Mouse (Mus musculus) intestine, postnatal 0 days (tissue): ENCODE data around the gene Inpp5e. TPM values are rescaled to one million over a fixed set of nuclear protein-coding genes. Genes with fewer than 3 reads are reported as not detected.
A peak's percentile ranks its signal among the peaks of the same experiment; 100 is the strongest.

Experiments used
- ATAC-seq: fragments of 200-750 bp; cut with Nextera tagmentation; 2 replicates; pipeline ENCODE4 v1.8.0; 2017; ENCODE audit warnings: mild to moderate bottlenecking, moderate TSS enrichment, moderate library complexity
- H3K27ac ChIP-seq: fragments of 300-500 bp; sonication (generic); 2 replicates; pipeline ENCODE4 v1.5.1; 2014; ENCODE audit warnings: mild to moderate bottlenecking, low read depth, low read length, moderate library complexity
- H3K27me3 ChIP-seq: fragments of 300-500 bp; sonication (generic); replicated peaks from 2 replicates; pipeline ENCODE4 v1.6.1; 2014; ENCODE audit warnings: low read length, mixed read lengths; ENCODE audit not compliant: control insufficient read depth, insufficient read depth
- H3K36me3 ChIP-seq: fragments of 300-500 bp; sonication (generic); 2 replicates; pipeline ENCODE4 v1.6.1; 2014; ENCODE audit warnings: mild to moderate bottlenecking, moderate library complexity; ENCODE audit not compliant: control insufficient read depth, insufficient read depth
- H3K4me1 ChIP-seq: fragments of 300-500 bp; sonication (generic); replicated peaks from 2 replicates; pipeline ENCODE4 v1.6.1; 2014; ENCODE audit warnings: antibody characterized with exemption, low read length, mixed read lengths; ENCODE audit not compliant: control insufficient read depth, insufficient read depth
- H3K4me2 ChIP-seq: fragments of 300-500 bp; sonication (generic); replicated peaks from 2 replicates; pipeline ENCODE4 v1.6.1; 2014; ENCODE audit warnings: low read depth, mild to moderate bottlenecking, moderate library complexity
- H3K4me3 ChIP-seq: fragments of 300-500 bp; sonication (generic); 2 replicates; pipeline ENCODE4 v1.5.1; 2014; ENCODE audit warnings: low read depth, low read length
- H3K9ac ChIP-seq: fragments of 300-500 bp; sonication (generic); 2 replicates; pipeline ENCODE4 v1.6.1; 2014; ENCODE audit warnings: mild to moderate bottlenecking, low read depth, low read length
- H3K9me3 ChIP-seq: fragments of 300-500 bp; sonication (generic); 2 replicates; pipeline ENCODE4 v1.6.1; 2016; ENCODE audit warnings: mixed run types; ENCODE audit not compliant: control insufficient read depth
- CTCF ChIP-seq: sonication (generic); IDR thresholded peaks from 2 replicates; pipeline ENCODE4 v1.5.1; 2016; ENCODE audit warnings: low read depth, mild to moderate bottlenecking, control low read depth, antibody characterized with exemption, moderate library complexity
- WGBS: fragments of 180-500 bp; shearing (Covaris S2); extraction: QIAGEN DNeasy Blood & Tissue Kit; methylation state at CpG from one replicate; pipeline ENCODE4 v1.1.7; 2014; 5-methylcytosine and 5-hydroxymethylcytosine counted together
- polyA plus RNA-seq: library from polyadenylated mRNA; unstranded; fragments of >200 nt; fragmentation: Nextera tagmentation; extraction: Ambion mirVana; gene quantifications from 2 replicates; pipeline ENCODE4 v1.2.1, GENCODE M21; 2015

Gene Inpp5e
- polyA plus RNA-seq, 1 experiment from 2014 or later: 6.8 TPM

DNA sequence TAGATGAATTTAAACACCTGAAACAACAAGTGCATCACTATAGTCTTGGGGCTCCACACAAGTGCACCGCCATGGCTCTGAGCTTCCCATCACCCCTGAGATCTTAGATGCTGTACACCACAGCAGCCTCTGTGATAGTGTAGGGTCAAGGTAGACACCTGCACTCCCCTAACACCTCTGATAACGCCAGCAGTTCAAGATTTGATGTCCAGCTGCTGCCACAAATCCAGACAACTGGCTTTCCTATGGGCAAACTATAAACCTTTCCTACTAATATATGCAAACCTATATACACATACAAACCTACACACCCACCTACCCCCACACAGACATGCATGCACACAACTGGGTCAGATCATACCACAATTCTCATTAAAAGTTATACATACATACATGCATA, 15.5 kb upstream of the Inpp5e start:
- no peak for TF ChIP-seq CTCF
- no peak overlapping the region for H3K4me3 ChIP-seq
- 96% methylated on average over 2 of the region's 2 CpGs for WGBS
- H3K27ac ChIP-seq: no peak overlapping the region
- peaks cover 99% of the 10 kb centered on the region for H3K36me3 ChIP-seq
- no peak overlapping the region for H3K9ac ChIP-seq
- H3K4me2 ChIP-seq: no peak overlapping the region
- ATAC-seq: no peak
- no peaks in the 10 kb centered on the region for H3K27me3 ChIP-seq
- H3K4me1 ChIP-seq: no peaks in the 10 kb centered on the region
- H3K9me3 ChIP-seq: no peaks in the 10 kb centered on the region

DNA sequence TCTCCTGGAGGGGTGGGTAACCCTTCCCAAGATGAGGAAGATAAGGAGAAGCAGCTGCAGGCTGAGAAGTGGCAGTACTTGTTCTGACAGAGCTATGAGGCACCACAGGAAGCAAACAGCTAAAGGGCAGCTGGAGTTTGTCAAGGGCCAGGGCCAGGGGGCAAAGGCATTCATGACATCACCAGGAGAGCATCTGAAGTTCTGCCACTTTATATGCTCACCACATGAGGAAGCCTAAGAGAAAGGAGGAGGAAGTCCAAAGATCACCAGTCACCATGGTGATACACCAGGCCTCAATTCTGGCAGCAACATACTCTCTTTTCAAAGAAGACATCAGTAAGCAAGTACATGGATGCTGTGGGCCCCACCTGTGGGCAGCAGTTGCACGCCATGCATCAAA, 14.1 kb upstream of the Inpp5e start:
- TF ChIP-seq CTCF: no peak
- 63% methylated on average over 1 of the region's 1 CpGs for WGBS
- peak; percentile 89 for ATAC-seq
- H3K9me3 ChIP-seq: no peaks in the 10 kb centered on the region
- no peaks in the 10 kb centered on the region for H3K4me1 ChIP-seq
- H3K4me2 ChIP-seq: no peak overlapping the region
- H3K36me3 ChIP-seq: peaks cover 95% of the 10 kb centered on the region
- H3K27me3 ChIP-seq: no peaks in the 10 kb centered on the region
- no peak overlapping the region for H3K9ac ChIP-seq
- H3K4me3 ChIP-seq: no peak overlapping the region
- H3K27ac ChIP-seq: peak overlapping the region; percentile 15; the same call in 1 of the 2 replicates

- Histone ChIP-seq H3K9me3 (no peaks in the 10 kb centered on the region), H3K4me2 (no peak overlapping the region), H3K27me3 (no peaks in the 10 kb centered on the region), H3K9ac (no peak overlapping the region), H3K4me3 (no peak overlapping the region), H3K36me3 (peaks cover 95% of the 10 kb centered on the region), H3K27ac (no peak overlapping the region), H3K4me1 (no peaks in the 10 kb centered on the region)
- 95% methylated on average over 2 of the region's 2 CpGs for WGBS
- TF ChIP-seq CTCF: no peak
- ATAC-seq: no peak
These were observed 13.0 kb upstream of the Inpp5e start for GRCm38 (mm10) chr2:26421969-26422368.

DNA sequence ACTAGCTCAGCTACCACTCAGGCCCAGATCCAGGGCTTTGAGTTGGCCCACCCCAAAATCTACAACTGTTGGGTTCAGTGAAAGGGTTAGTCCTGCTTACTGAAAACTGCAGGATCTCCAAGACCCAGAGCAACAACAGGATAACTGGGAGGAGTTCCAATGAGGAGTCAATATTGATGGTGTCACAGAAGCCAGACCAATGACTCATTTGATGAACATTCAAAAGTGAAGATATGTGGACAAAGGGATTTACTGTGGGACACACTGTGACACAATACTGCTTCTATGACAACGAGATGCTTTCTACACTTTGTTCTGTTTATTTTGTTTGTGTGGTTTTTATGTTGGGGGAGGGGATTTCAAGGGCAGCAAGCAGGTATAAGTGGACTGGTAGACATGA, 9.1 kb upstream of the Inpp5e start:
- no peak overlapping the region for H3K4me2 ChIP-seq
- no peaks in the 10 kb centered on the region for H3K9me3 ChIP-seq
- no peak overlapping the region for H3K9ac ChIP-seq
- 90% methylated on average over 1 of the region's 1 CpGs for WGBS
- H3K36me3 ChIP-seq: peaks cover 92% of the 10 kb centered on the region
- no peak overlapping the region for H3K4me3 ChIP-seq
- no peaks in the 10 kb centered on the region for H3K27me3 ChIP-seq
- H3K4me1 ChIP-seq: no peaks in the 10 kb centered on the region
- no peak overlapping the region for H3K27ac ChIP-seq
- TF ChIP-seq CTCF: no peak
- no peak for ATAC-seq

GRCm38 (mm10) chr2:26417066-26417465, 8.1 kb upstream of the Inpp5e start:
- Histone ChIP-seq H3K9ac (no peak overlapping the region), H3K36me3 (peaks cover 92% of the 10 kb centered on the region), H3K27me3 (no peaks in the 10 kb centered on the region), H3K4me2 (no peak overlapping the region), H3K9me3 (no peaks in the 10 kb centered on the region), H3K4me1 (no peaks in the 10 kb centered on the region), H3K27ac (no peak overlapping the region), H3K4me3 (no peak overlapping the region)
- no peak for ATAC-seq
- no peak for TF ChIP-seq CTCF

DNA sequence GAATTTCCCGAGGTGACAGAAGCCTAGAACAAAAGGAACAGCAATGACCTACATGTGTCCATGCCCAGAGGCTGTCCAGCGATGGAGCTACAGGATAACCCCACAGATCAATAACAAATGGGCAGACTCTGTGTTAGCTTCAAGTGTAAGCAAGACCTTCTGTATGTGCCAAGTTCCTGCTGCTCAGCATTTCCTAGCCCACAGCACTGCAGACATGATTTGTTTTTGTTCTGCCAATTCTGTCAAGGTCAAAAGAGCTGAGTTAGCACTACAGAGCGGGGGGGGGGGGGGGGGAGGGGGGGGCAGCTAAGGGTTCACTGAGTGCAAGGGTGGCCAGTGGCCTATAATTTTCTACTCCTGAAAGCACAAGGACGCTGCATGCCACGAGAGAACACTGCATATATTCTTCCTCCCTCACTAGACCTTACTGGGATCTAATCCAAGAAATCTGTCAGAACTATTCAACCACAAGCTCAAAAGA, 2.0 kb upstream of the Inpp5e start:
- Histone ChIP-seq H3K4me2 (no peak overlapping the region), H3K4me3 (no peak overlapping the region), H3K9ac (no peak overlapping the region), H3K4me1 (0 out of 2 replicates have a peak, but pooled peaks cover 9% of the 10 kb centered on the region), H3K27ac (no peak overlapping the region), H3K9me3 (no peaks in the 10 kb centered on the region), H3K36me3 (peaks cover 59% of the 10 kb centered on the region), H3K27me3 (no peaks in the 10 kb centered on the region)
- no peak for TF ChIP-seq CTCF
- ATAC-seq: no peak
- 61% methylated on average over 4 of the region's 5 CpGs for WGBS

DNA sequence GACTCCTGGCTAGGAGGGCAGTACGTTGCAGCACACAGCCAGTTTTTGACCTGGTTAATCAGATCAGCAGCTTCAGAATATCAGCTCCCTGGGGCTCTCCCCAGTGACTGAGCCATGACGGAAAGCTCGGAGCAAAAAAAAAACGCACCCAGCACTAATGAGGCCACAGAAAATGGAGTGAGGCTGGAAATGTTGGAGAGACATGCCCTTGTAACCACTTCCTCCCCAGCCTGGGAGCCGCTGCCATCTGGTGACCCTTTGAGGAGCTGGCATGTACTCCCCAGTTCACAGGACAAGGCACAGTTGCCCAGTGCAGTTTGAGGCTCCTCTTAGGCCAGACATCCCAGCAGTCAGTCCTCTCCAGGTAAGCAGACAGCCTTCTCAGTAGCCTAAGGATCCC, 1.1 kb upstream of the Inpp5e start:
- 80% methylated on average over 5 of the region's 5 CpGs for WGBS
- no peak for ATAC-seq
- 0 out of 2 replicates have a peak, but pooled peaks cover 9% of the 10 kb centered on the region for H3K4me1 ChIP-seq

More for the DNA sequence above, 1.1 kb upstream of the Inpp5e start:
- Histone ChIP-seq H3K36me3 (peaks cover 52% of the 10 kb centered on the region), H3K9me3 (no peaks in the 10 kb centered on the region), H3K9ac (no peak overlapping the region), H3K4me2 (no peak overlapping the region), H3K27ac (no peak overlapping the region), H3K27me3 (no peaks in the 10 kb centered on the region), H3K4me3 (no peak overlapping the region)
- TF ChIP-seq CTCF: no peak
